Mouse (Mus musculus) midbrain, embryonic 14.5 days (tissue): ENCODE measurements around the gene Nipal4. TPM values are rescaled to one million over a fixed set of nuclear protein-coding genes. Genes with fewer than 3 reads are reported as not detected.

Experiments used
- ATAC-seq: fragments of 200-750 bp; cut with Nextera tagmentation; 2 replicates; pipeline ENCODE4 v1.8.0; 2017; ENCODE audit warnings: moderate number of reproducible peaks, moderate library complexity; ENCODE audit not compliant: low FRiP score, low TSS enrichment
- DNase-seq: peaks from one replicate; pipeline ENCODE4 v3.0.0-alpha.2; 2015
- H3K27ac ChIP-seq: fragments of 300-500 bp; sonication (generic); replicated peaks from 2 replicates; pipeline ENCODE4 v1.5.1; 2014; ENCODE audit warnings: mild to moderate bottlenecking, low read depth, low read length, moderate library complexity
- H3K27me3 ChIP-seq: fragments of 300-500 bp; sonication (generic); 2 replicates; pipeline ENCODE4 v1.6.1; 2014; ENCODE audit warnings: low read length, control low read depth, mixed read lengths; ENCODE audit not compliant: control insufficient read depth, insufficient read depth
- H3K36me3 ChIP-seq: fragments of 300-500 bp; sonication (generic); 2 replicates; pipeline ENCODE4 v1.6.1; 2014; ENCODE audit warnings: low read length, control low read depth; ENCODE audit not compliant: control insufficient read depth, insufficient read depth
- H3K4me1 ChIP-seq: fragments of 300-500 bp; sonication (generic); 2 replicates; pipeline ENCODE4 v1.6.1; 2014; ENCODE audit warnings: mild to moderate bottlenecking, antibody characterized with exemption, low read length, control low read depth; ENCODE audit not compliant: control insufficient read depth, insufficient read depth
- H3K4me2 ChIP-seq: fragments of 300-500 bp; sonication (generic); 2 replicates; pipeline ENCODE4 v1.6.1; 2014; ENCODE audit warnings: mild to moderate bottlenecking, low read length, moderate library complexity
- H3K4me3 ChIP-seq: fragments of 300-500 bp; sonication (generic); replicated peaks from 2 replicates; pipeline ENCODE4 v1.5.1; 2014; ENCODE audit warnings: low read depth, low read length
- H3K9ac ChIP-seq: fragments of 300-500 bp; sonication (generic); replicated peaks from 2 replicates; pipeline ENCODE4 v1.6.1; 2014; ENCODE audit warnings: mild to moderate bottlenecking, low read length, moderate library complexity
- H3K9me3 ChIP-seq: fragments of 300-500 bp; sonication (generic); 2 replicates; pipeline ENCODE4 v1.6.1; 2016; ENCODE audit warnings: low read length, control low read depth, mixed read lengths; ENCODE audit not compliant: control insufficient read depth
- WGBS: fragments of 180-500 bp; shearing (Covaris S2); extraction: QIAGEN DNeasy Blood & Tissue Kit; methylation state at CpG from one replicate; pipeline ENCODE4 v1.1.7; 2014; 5-methylcytosine and 5-hydroxymethylcytosine counted together
- polyA plus RNA-seq: library from polyadenylated mRNA; unstranded; fragments of >200 nt; fragmentation: Nextera tagmentation; extraction: Ambion mirVana; gene quantifications from 2 replicates; pipeline ENCODE4 v1.2.1, GENCODE M21; 2014

Nipal4 gene
- polyA plus RNA-seq, 1 experiment from 2014 or later = 0.72 TPM

GRCm38 (mm10) chr11:46143342-46143741 is 23.0 kb downstream of the Nipal4 start:
- Histone ChIP-seq H3K4me2 (no peak overlapping the region), H3K27ac (no peak overlapping the region), H3K36me3 (peaks cover 56% of the 10 kb centered on the region), H3K4me1 (no peaks in the 10 kb centered on the region), H3K9me3 (no peaks in the 10 kb centered on the region), H3K9ac (no peak overlapping the region), H3K4me3 (no peak overlapping the region), H3K27me3 (no peaks in the 10 kb centered on the region)
- ATAC-seq = no peak
- DNase-seq = no peak
- WGBS = 90% methylated on average over 6 of the region's 6 CpGs

GRCm38 (mm10) chr11:46134899-46135298 is 31.4 kb downstream of the Nipal4 start:
- Histone ChIP-seq H3K9me3 (no peaks in the 10 kb centered on the region), H3K4me2 (no peak overlapping the region), H3K4me3 (no peak overlapping the region), H3K9ac (no peak overlapping the region), H3K36me3 (peaks cover 46% of the 10 kb centered on the region), H3K4me1 (no peaks in the 10 kb centered on the region), H3K27ac (no peak overlapping the region), H3K27me3 (no peaks in the 10 kb centered on the region)
- ATAC-seq (no peak), DNase-seq (no peak)
- WGBS = 91% methylated on average over 2 of the region's 2 CpGs

- Histone ChIP-seq H3K9me3 (no peaks in the 10 kb centered on the region), H3K36me3 (peaks cover 33% of the 10 kb centered on the region), H3K4me1 (no peaks in the 10 kb centered on the region), H3K27ac (no peak overlapping the region), H3K9ac (no peak overlapping the region), H3K4me3 (no peak overlapping the region), H3K27me3 (no peaks in the 10 kb centered on the region), H3K4me2 (no peak overlapping the region)
- ATAC-seq = no peak
- no peak for DNase-seq
- 95% methylated on average over 17 of the region's 17 CpGs for WGBS
Measured at GRCm38 (mm10) chr11:46131022-46131986, 35.0 kb downstream of the Nipal4 start.

GRCm38 (mm10) chr11:46128548-46128945 is 37.8 kb downstream of the Nipal4 start:
- WGBS = 65% methylated on average over 9 of the region's 9 CpGs
- DNase-seq = peak; percentile 18
- Histone ChIP-seq H3K36me3 (peaks cover 26% of the 10 kb centered on the region), H3K4me1 (no peaks in the 10 kb centered on the region), H3K4me2 (no peak overlapping the region), H3K9me3 (no peaks in the 10 kb centered on the region), H3K4me3 (no peak overlapping the region), H3K27me3 (no peaks in the 10 kb centered on the region), H3K9ac (no peak overlapping the region), H3K27ac (no peak overlapping the region)
- no peak for ATAC-seq

GRCm38 (mm10) chr11:46127621-46128547 is 38.4 kb downstream of the Nipal4 start:
- Histone ChIP-seq H3K27ac (no peak overlapping the region), H3K4me1 (no peaks in the 10 kb centered on the region), H3K27me3 (no peaks in the 10 kb centered on the region), H3K9me3 (no peaks in the 10 kb centered on the region), H3K4me3 (no peak overlapping the region), H3K36me3 (peaks cover 31% of the 10 kb centered on the region), H3K4me2 (no peak overlapping the region), H3K9ac (no peak overlapping the region)
- ATAC-seq (no peak), DNase-seq (no peak)
- WGBS = 85% methylated on average over 15 of the region's 15 CpGs

GRCm38 (mm10) chr11:46126827-46127410 is 39.4 kb downstream of the Nipal4 start:
- Histone ChIP-seq H3K36me3 (peaks cover 32% of the 10 kb centered on the region), H3K9me3 (no peaks in the 10 kb centered on the region), H3K9ac (no peak overlapping the region), H3K27ac (no peak overlapping the region), H3K4me2 (no peak overlapping the region), H3K4me1 (no peaks in the 10 kb centered on the region), H3K4me3 (no peak overlapping the region), H3K27me3 (no peaks in the 10 kb centered on the region)
- no peak for ATAC-seq
- DNase-seq = no peak
- WGBS = 92% methylated on average over 11 of the region's 11 CpGs

GRCm38 (mm10) chr11:46126317-46126716 is 40.0 kb downstream of the Nipal4 start:
- H3K27ac ChIP-seq = no peak overlapping the region
- H3K4me3 ChIP-seq = no peak overlapping the region
- H3K4me1 ChIP-seq = no peaks in the 10 kb centered on the region
- H3K9ac ChIP-seq = no peak overlapping the region
- no peaks in the 10 kb centered on the region for H3K27me3 ChIP-seq
- ATAC-seq = no peak
- DNase-seq = no peak
- 96% methylated on average over 7 of the region's 7 CpGs for WGBS
- peaks cover 31% of the 10 kb centered on the region for H3K36me3 ChIP-seq
- no peak overlapping the region for H3K4me2 ChIP-seq
- no peaks in the 10 kb centered on the region for H3K9me3 ChIP-seq

- Histone ChIP-seq H3K4me1 (no peaks in the 10 kb centered on the region), H3K9me3 (no peaks in the 10 kb centered on the region), H3K27ac (no peak overlapping the region), H3K4me3 (no peak overlapping the region), H3K4me2 (no peak overlapping the region), H3K27me3 (no peaks in the 10 kb centered on the region), H3K36me3 (peaks cover 36% of the 10 kb centered on the region), H3K9ac (no peak overlapping the region)
- WGBS = 96% methylated on average over 7 of the region's 7 CpGs
- no peak for ATAC-seq
- DNase-seq = no peak
Measured at GRCm38 (mm10) chr11:46125835-46126229, 40.5 kb downstream of the Nipal4 start.
